Mouse (Mus musculus) frontal cortex, postnatal 25 days (tissue): ENCODE data around the gene Ttyh2.

Experiments used
- DNase-seq, 2 experiments: peaks; one replicate each; pipeline ENCODE4 v3.0.0; 2022; ENCODE audit warnings: low spot score in 2 of 2

The Ttyh2 gene

GRCm38 (mm10) chr11:114711393-114711792 lies 36.2 kb downstream of the Ttyh2 start:
- no peak for DNase-seq

- no peak for DNase-seq
Observed at GRCm38 (mm10) chr11:114711861-114712260, 36.6 kb downstream of the Ttyh2 start.

GRCm38 (mm10) chr11:114714526-114714925 lies 39.3 kb downstream of the Ttyh2 start:
- no peak for DNase-seq

GRCm38 (mm10) chr11:114715531-114715930 lies 40.3 kb downstream of the Ttyh2 start:
- DNase-seq: no peak

GRCm38 (mm10) chr11:114720535-114720934 lies 45.3 kb downstream of the Ttyh2 start:
- no peak for DNase-seq

GRCm38 (mm10) chr11:114722438-114722837 lies 47.2 kb downstream of the Ttyh2 start:
- no peak for DNase-seq

GRCm38 (mm10) chr11:114723030-114723429 lies 47.8 kb downstream of the Ttyh2 start:
- no peak for DNase-seq

- peak in 1 of 2 experiments; percentile 31 for DNase-seq
Observed at GRCm38 (mm10) chr11:114724787-114725590, 49.8 kb downstream of the Ttyh2 start.

GRCm38 (mm10) chr11:114726965-114727825 lies 52.0 kb downstream of the Ttyh2 start, which contains the start of gene Dnaic2:
Gene Dnaic2, plus strand, starts transcription at chr11:114727408.
- DNase-seq: peak; percentile 32 to 46

- no peak for DNase-seq
Observed at GRCm38 (mm10) chr11:114727826-114728186, 52.6 kb downstream of the Ttyh2 start.

GRCm38 (mm10) chr11:114728333-114728732 lies 53.1 kb downstream of the Ttyh2 start:
- DNase-seq: no peak

GRCm38 (mm10) chr11:114729832-114730363 lies 54.7 kb downstream of the Ttyh2 start:
- DNase-seq: no peak

GRCm38 (mm10) chr11:114731711-114732110 lies 56.5 kb downstream of the Ttyh2 start:
- no peak for DNase-seq

- DNase-seq: no peak
Observed at GRCm38 (mm10) chr11:114732890-114733289, 57.7 kb downstream of the Ttyh2 start.

GRCm38 (mm10) chr11:114736111-114736510 lies 60.9 kb downstream of the Ttyh2 start:
- no peak for DNase-seq

GRCm38 (mm10) chr11:114736913-114737624 lies 61.8 kb downstream of the Ttyh2 start:
- DNase-seq: peak; percentile 27 to 36

GRCm38 (mm10) chr11:114740598-114740997 lies 65.4 kb downstream of the Ttyh2 start:
- no peak for DNase-seq

- no peak for DNase-seq
Observed at GRCm38 (mm10) chr11:114741451-114741850, 66.2 kb downstream of the Ttyh2 start.

- DNase-seq: peak; percentile 96
Observed at GRCm38 (mm10) chr11:114745134-114745533, 69.9 kb downstream of the Ttyh2 start.

GRCm38 (mm10) chr11:114747564-114748138 lies 72.4 kb downstream of the Ttyh2 start:
- DNase-seq: no peak
